Mouse (Mus musculus) midbrain, embryonic 14.5 days (tissue): ENCODE results near the gene Fto. TPM values are rescaled to one million over a fixed set of nuclear protein-coding genes. Genes with fewer than 3 reads are reported as not detected.

Experiments
- ATAC-seq: fragments of 200-750 bp; cut with Nextera tagmentation; 2 replicates; pipeline ENCODE4 v1.8.0; 2017; ENCODE audit warnings: moderate number of reproducible peaks, moderate library complexity; ENCODE audit not compliant: low FRiP score, low TSS enrichment
- DNase-seq: peaks from one replicate; pipeline ENCODE4 v3.0.0-alpha.2; 2015
- H3K27ac ChIP-seq: fragments of 300-500 bp; sonication (generic); replicated peaks from 2 replicates; pipeline ENCODE4 v1.5.1; 2014; ENCODE audit warnings: mild to moderate bottlenecking, low read depth, low read length, moderate library complexity
- H3K27me3 ChIP-seq: fragments of 300-500 bp; sonication (generic); 2 replicates; pipeline ENCODE4 v1.6.1; 2014; ENCODE audit warnings: low read length, control low read depth, mixed read lengths; ENCODE audit not compliant: control insufficient read depth, insufficient read depth
- H3K36me3 ChIP-seq: fragments of 300-500 bp; sonication (generic); 2 replicates; pipeline ENCODE4 v1.6.1; 2014; ENCODE audit warnings: low read length, control low read depth; ENCODE audit not compliant: control insufficient read depth, insufficient read depth
- H3K4me1 ChIP-seq: fragments of 300-500 bp; sonication (generic); 2 replicates; pipeline ENCODE4 v1.6.1; 2014; ENCODE audit warnings: mild to moderate bottlenecking, antibody characterized with exemption, low read length, control low read depth; ENCODE audit not compliant: control insufficient read depth, insufficient read depth
- H3K4me2 ChIP-seq: fragments of 300-500 bp; sonication (generic); 2 replicates; pipeline ENCODE4 v1.6.1; 2014; ENCODE audit warnings: mild to moderate bottlenecking, low read length, moderate library complexity
- H3K4me3 ChIP-seq: fragments of 300-500 bp; sonication (generic); replicated peaks from 2 replicates; pipeline ENCODE4 v1.5.1; 2014; ENCODE audit warnings: low read depth, low read length
- H3K9ac ChIP-seq: fragments of 300-500 bp; sonication (generic); replicated peaks from 2 replicates; pipeline ENCODE4 v1.6.1; 2014; ENCODE audit warnings: mild to moderate bottlenecking, low read length, moderate library complexity
- H3K9me3 ChIP-seq: fragments of 300-500 bp; sonication (generic); 2 replicates; pipeline ENCODE4 v1.6.1; 2016; ENCODE audit warnings: low read length, control low read depth, mixed read lengths; ENCODE audit not compliant: control insufficient read depth
- WGBS: fragments of 180-500 bp; shearing (Covaris S2); extraction: QIAGEN DNeasy Blood & Tissue Kit; methylation state at CpG from one replicate; pipeline ENCODE4 v1.1.7; 2014; 5-methylcytosine and 5-hydroxymethylcytosine counted together
- polyA plus RNA-seq: library from polyadenylated mRNA; unstranded; fragments of >200 nt; fragmentation: Nextera tagmentation; extraction: Ambion mirVana; gene quantifications from 2 replicates; pipeline ENCODE4 v1.2.1, GENCODE M21; 2014

Gene Fto
- polyA plus RNA-seq, 1 experiment from 2014 or later, result 161 TPM

GRCm38 (mm10) chr8:91317567-91318227, 4.4 kb downstream of the Fto start:
- Histone ChIP-seq H3K4me2 (no peak overlapping the region), H3K4me3 (no peak overlapping the region), H3K9me3 (no peaks in the 10 kb centered on the region), H3K27ac (no peak overlapping the region), H3K36me3 (no peaks in the 10 kb centered on the region), H3K4me1 (peaks cover 16% of the 10 kb centered on the region), H3K27me3 (no peaks in the 10 kb centered on the region), H3K9ac (no peak overlapping the region)
- no peak for ATAC-seq
- WGBS, result 94% methylated on average over 5 of the region's 5 CpGs
- no peak for DNase-seq

DNA sequence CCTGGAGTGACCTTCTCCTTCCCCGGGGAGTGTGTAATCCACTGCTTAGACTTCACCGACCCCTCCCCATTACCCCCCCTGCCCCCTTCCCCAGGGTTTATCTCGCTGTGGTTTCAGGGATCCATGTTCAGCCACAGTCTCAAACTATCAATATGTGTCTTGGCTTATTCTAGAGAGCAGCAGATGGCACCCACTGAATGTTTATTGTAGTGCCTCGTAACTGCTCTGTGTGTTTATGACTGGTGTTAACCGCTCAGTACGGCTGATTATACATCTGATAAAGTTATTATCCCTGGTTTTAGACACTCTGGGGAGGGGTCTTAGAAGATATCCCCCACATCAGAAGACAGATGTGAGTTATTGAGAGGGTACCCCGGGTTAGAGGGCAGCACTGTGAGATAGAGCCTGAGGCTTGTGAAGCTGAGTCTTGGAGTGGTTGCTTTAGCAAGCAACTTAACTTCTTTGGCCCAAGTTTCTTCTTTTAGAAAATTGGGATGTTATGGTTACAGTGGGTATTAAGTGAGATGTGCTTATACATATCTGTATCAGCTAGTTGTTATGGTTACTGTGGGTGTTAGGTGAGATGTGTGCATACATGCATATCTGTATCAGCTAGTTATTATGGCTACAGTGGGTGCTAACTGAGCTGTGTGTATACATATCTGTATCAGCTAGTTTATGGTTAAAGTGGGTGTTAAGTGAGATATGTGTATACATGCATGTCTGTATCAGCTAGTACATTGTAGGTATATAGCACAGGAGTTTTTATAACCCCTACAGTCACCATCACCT, 5.8 kb downstream of the Fto start:
- DNase-seq (no peak), ATAC-seq (no peak)
- H3K36me3 ChIP-seq, result no peaks in the 10 kb centered on the region
- no peak overlapping the region for H3K9ac ChIP-seq
- H3K9me3 ChIP-seq, result no peaks in the 10 kb centered on the region
- peaks cover 12% of the 10 kb centered on the region; the same call in 1 of the 2 replicates for H3K4me1 ChIP-seq
- no peaks in the 10 kb centered on the region for H3K27me3 ChIP-seq
- H3K4me3 ChIP-seq, result no peak overlapping the region
- no peak overlapping the region for H3K27ac ChIP-seq
- WGBS, result 86% methylated on average over 7 of the region's 7 CpGs
- H3K4me2 ChIP-seq, result no peak overlapping the region

DNA sequence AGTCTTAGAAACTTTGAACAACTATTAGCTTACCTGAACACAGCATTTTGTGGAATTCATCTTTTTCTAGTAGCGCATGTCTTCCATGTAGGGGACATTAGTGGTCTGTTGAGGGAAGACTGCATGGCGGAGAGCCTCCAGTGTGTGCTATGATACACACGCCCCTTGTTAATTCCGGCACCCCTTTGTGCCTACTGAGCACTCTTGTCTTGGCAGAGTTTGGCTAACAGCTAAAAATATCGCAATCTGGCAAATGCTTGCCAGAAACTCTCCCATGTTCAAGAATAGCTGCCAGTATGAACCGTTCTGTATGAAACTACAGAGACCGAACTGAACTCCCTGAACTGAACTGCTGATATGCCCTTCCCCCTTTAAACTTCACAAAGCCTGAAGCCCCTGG, 10.2 kb downstream of the Fto start:
- no peak overlapping the region for H3K9ac ChIP-seq
- ATAC-seq, result no peak
- H3K4me1 ChIP-seq, result peaks cover 10% of the 10 kb centered on the region
- H3K27me3 ChIP-seq, result no peaks in the 10 kb centered on the region
- WGBS, result 67% methylated on average over 7 of the region's 7 CpGs
- H3K4me2 ChIP-seq, result no peak overlapping the region
- no peak overlapping the region for H3K27ac ChIP-seq
- no peak overlapping the region for H3K4me3 ChIP-seq
- H3K36me3 ChIP-seq, result no peaks in the 10 kb centered on the region
- DNase-seq, result no peak
- no peaks in the 10 kb centered on the region for H3K9me3 ChIP-seq

DNA sequence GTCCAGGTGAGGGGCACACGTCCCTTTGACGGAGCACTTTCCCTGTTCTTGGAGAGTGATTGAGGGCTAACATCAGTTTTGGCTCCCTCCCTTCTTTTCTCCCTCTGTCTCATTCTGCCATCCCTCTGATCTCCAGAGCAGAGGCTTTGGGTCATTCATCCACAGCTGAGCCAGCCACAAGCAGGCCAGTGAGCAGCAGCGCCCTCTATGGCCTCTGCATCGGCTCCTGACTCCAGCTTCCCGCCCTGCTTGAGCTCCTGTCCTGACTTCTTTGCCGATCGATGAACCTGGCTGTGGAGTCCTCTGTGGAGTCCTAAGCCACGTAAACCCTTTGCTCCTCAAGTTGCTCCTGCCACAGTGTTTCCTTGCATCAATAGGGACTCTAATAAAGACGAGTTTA, 10.9 kb downstream of the Fto start:
- WGBS, result 22% methylated on average over 9 of the region's 9 CpGs
- peaks cover 17% of the 10 kb centered on the region for H3K4me1 ChIP-seq
- H3K36me3 ChIP-seq, result no peaks in the 10 kb centered on the region
- no peak overlapping the region for H3K4me2 ChIP-seq
- ATAC-seq, result no peak
- H3K9me3 ChIP-seq, result no peaks in the 10 kb centered on the region
- H3K27me3 ChIP-seq, result no peaks in the 10 kb centered on the region
- DNase-seq, result no peak
- no peak overlapping the region for H3K9ac ChIP-seq
- H3K4me3 ChIP-seq, result no peak overlapping the region
- H3K27ac ChIP-seq, result no peak overlapping the region

GRCm38 (mm10) chr8:91324916-91325315, 11.6 kb downstream of the Fto start:
- H3K4me3 ChIP-seq, result no peak overlapping the region
- 87% methylated on average over 4 of the region's 4 CpGs for WGBS
- no peaks in the 10 kb centered on the region for H3K9me3 ChIP-seq
- no peaks in the 10 kb centered on the region for H3K36me3 ChIP-seq
- ATAC-seq (no peak), DNase-seq (no peak)
- H3K27me3 ChIP-seq, result no peaks in the 10 kb centered on the region
- H3K4me2 ChIP-seq, result no peak overlapping the region
- peaks cover 24% of the 10 kb centered on the region for H3K4me1 ChIP-seq
- H3K9ac ChIP-seq, result no peak overlapping the region
- H3K27ac ChIP-seq, result no peak overlapping the region

- Histone ChIP-seq H3K9ac (no peak overlapping the region), H3K4me3 (no peak overlapping the region), H3K4me2 (no peak overlapping the region), H3K4me1 (peaks cover 35% of the 10 kb centered on the region), H3K36me3 (no peaks in the 10 kb centered on the region), H3K27me3 (no peaks in the 10 kb centered on the region), H3K27ac (no peak overlapping the region), H3K9me3 (no peaks in the 10 kb centered on the region)
- WGBS, result 84% methylated on average over 3 of the region's 3 CpGs
- no peak for ATAC-seq
- DNase-seq, result no peak
Observed at GRCm38 (mm10) chr8:91326018-91326417, 12.7 kb downstream of the Fto start.

DNA sequence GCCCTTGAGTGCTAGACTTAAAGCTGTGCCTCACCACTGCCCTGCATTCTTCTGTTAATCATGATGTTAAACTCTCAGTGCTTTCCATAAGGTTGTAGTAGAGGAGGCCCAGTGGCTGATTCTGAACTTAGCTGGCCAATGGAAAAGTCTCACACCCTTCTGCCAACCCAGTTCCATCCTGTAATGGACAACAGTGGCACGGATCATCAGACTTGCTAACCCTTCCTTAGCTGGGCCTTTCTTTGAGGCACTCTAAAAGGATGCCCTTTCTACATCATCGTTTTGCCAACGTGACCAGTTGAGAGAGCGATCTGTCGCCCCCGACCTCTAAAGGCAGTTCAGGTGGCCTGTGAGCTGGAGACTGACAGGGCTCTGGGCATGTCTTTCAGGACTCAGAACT, 13.6 kb downstream of the Fto start:
- no peak for ATAC-seq
- H3K9me3 ChIP-seq, result no peaks in the 10 kb centered on the region
- no peak overlapping the region for H3K9ac ChIP-seq
- no peak overlapping the region for H3K27ac ChIP-seq
- no peak overlapping the region for H3K4me2 ChIP-seq
- no peak overlapping the region for H3K4me3 ChIP-seq
- peaks cover 44% of the 10 kb centered on the region for H3K4me1 ChIP-seq
- 92% methylated on average over 6 of the region's 6 CpGs for WGBS
- H3K36me3 ChIP-seq, result no peaks in the 10 kb centered on the region
- no peaks in the 10 kb centered on the region for H3K27me3 ChIP-seq
- DNase-seq, result no peak

- Histone ChIP-seq H3K9ac (no peak overlapping the region), H3K9me3 (no peaks in the 10 kb centered on the region), H3K4me2 (no peak overlapping the region), H3K4me3 (no peak overlapping the region), H3K36me3 (no peaks in the 10 kb centered on the region), H3K27me3 (no peaks in the 10 kb centered on the region), H3K4me1 (peaks cover 46% of the 10 kb centered on the region), H3K27ac (no peak overlapping the region)
- DNase-seq (no peak), ATAC-seq (no peak)
- WGBS, result 79% methylated on average over 11 of the region's 11 CpGs
Observed at GRCm38 (mm10) chr8:91327471-91328205, 14.3 kb downstream of the Fto start.
